Mouse (Mus musculus): Measurements from ENCODE around the gene Zfp488.
A peak's percentile ranks its signal among the peaks of the same experiment; 100 is the strongest.

Gene Zfp488

GRCm38 (mm10) chr14:33978604-33979059 is at the start of gene Zfp488:
Gene Zfp488 (minus strand): TSS chr14:33978764.
- no peak for DNase-seq (ENCODE audit: low spot score in 2 of 2)

- no peak for DNase-seq (ENCODE audit: low spot score in 2 of 2)
These were observed 48.1 kb upstream of the Zfp488 start for GRCm38 (mm10) chr14:34026710-34027109.

- no peak for DNase-seq (ENCODE audit: low spot score in 2 of 2)
These were observed 38.4 kb upstream of the Zfp488 start for GRCm38 (mm10) chr14:34016938-34017337.

- no peak for DNase-seq (ENCODE audit: low spot score in 2 of 2)
These were observed 37.8 kb upstream of the Zfp488 start, which contains the start of gene Gm5460 for GRCm38 (mm10) chr14:34016381-34016780. Gene Gm5460 (plus strand): TSS chr14:34016758.

GRCm38 (mm10) chr14:34015063-34015462 is 36.5 kb upstream of the Zfp488 start, which contains the start of gene Gm30083:
Gene Gm30083 (minus strand): TSS chr14:34015182.
- no peak for DNase-seq (ENCODE audit: low spot score in 2 of 2)

GRCm38 (mm10) chr14:34002358-34002757 is 23.8 kb upstream of the Zfp488 start:
- DNase-seq (ENCODE audit: low spot score in 2 of 2), result no peak

GRCm38 (mm10) chr14:34001445-34001844 is 22.9 kb upstream of the Zfp488 start:
- no peak for DNase-seq (ENCODE audit: low spot score in 2 of 2)

- no peak for DNase-seq (ENCODE audit: low spot score in 2 of 2)
These were observed 21.5 kb upstream of the Zfp488 start for GRCm38 (mm10) chr14:34000076-34000475.

GRCm38 (mm10) chr14:33997427-33997826 is 18.9 kb upstream of the Zfp488 start:
- no peak for DNase-seq (ENCODE audit: low spot score in 2 of 2)

- no peak for DNase-seq (ENCODE audit: low spot score in 2 of 2)
These were observed 15.1 kb upstream of the Zfp488 start for GRCm38 (mm10) chr14:33993521-33994289.

GRCm38 (mm10) chr14:33993051-33993450 is 14.5 kb upstream of the Zfp488 start:
- DNase-seq (ENCODE audit: low spot score in 2 of 2), result no peak

GRCm38 (mm10) chr14:33991971-33992370 is 13.4 kb upstream of the Zfp488 start:
- DNase-seq (ENCODE audit: low spot score in 2 of 2), result no peak

GRCm38 (mm10) chr14:33989201-33989600 is 10.6 kb upstream of the Zfp488 start:
- DNase-seq (ENCODE audit: low spot score in 2 of 2), result no peak

- DNase-seq (ENCODE audit: low spot score in 2 of 2), result no peak
These were observed 816 bp downstream of the Zfp488 start for GRCm38 (mm10) chr14:33977748-33978147.

- no peak for DNase-seq (ENCODE audit: low spot score in 2 of 2)
These were observed 3.8 kb downstream of the Zfp488 start for GRCm38 (mm10) chr14:33974752-33975151.

GRCm38 (mm10) chr14:33972679-33973078 is 5.9 kb downstream of the Zfp488 start:
- DNase-seq (ENCODE audit: low spot score in 2 of 2), result no peak

- DNase-seq (ENCODE audit: low spot score in 2 of 2), result no peak
These were observed 12.9 kb downstream of the Zfp488 start for GRCm38 (mm10) chr14:33965675-33966074.

GRCm38 (mm10) chr14:33959341-33959740 is 19.2 kb downstream of the Zfp488 start:
- DNase-seq (ENCODE audit: low spot score in 2 of 2), result peak; percentile 26 to 50

- DNase-seq (ENCODE audit: low spot score in 2 of 2), result no peak
These were observed 19.7 kb downstream of the Zfp488 start for GRCm38 (mm10) chr14:33958841-33959240.

GRCm38 (mm10) chr14:33958186-33958585 is 20.4 kb downstream of the Zfp488 start:
- no peak for DNase-seq (ENCODE audit: low spot score in 2 of 2)

- no peak for DNase-seq (ENCODE audit: low spot score in 2 of 2)
These were observed 22.5 kb downstream of the Zfp488 start for GRCm38 (mm10) chr14:33956055-33956454.

GRCm38 (mm10) chr14:33953761-33954160 is 24.8 kb downstream of the Zfp488 start, which contains the start of gene Rbp3:
Gene Rbp3 (plus strand): TSS chr14:33954003.
- DNase-seq (ENCODE audit: low spot score in 2 of 2), result no peak

- no peak for DNase-seq (ENCODE audit: low spot score in 2 of 2)
These were observed 26.2 kb downstream of the Zfp488 start for GRCm38 (mm10) chr14:33952233-33952981.
